Mouse (Mus musculus) brain, embryonic 18.5 days (tissue): ENCODE results near the gene Snap91.

ENCODE experiments used
- DNase-seq: peaks from one replicate; pipeline ENCODE4 v3.0.0-alpha.2; 2012; ENCODE audit warnings: low read depth, low spot score

Snap91 gene

DNA sequence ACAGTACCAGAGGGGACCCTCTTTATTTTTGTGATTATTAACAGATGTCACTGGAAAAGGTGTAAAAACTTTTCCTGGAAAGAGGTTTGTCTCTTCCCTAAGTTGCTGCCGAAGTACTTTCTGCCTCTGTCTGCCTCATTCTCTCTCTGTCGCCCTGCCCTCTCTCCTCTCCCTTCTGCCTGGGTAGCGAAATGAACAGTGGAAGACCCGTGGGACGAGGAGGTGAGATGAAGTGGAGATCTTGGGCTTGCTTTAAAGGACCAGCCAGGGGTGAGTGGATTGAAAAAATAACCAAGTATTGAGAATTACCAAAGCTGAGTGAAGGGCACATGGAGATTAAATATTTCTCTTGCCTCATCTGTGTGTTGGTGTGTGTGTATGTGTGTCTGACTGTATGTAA is 136.4 kb downstream of the Snap91 start:
- no peak for DNase-seq

DNA sequence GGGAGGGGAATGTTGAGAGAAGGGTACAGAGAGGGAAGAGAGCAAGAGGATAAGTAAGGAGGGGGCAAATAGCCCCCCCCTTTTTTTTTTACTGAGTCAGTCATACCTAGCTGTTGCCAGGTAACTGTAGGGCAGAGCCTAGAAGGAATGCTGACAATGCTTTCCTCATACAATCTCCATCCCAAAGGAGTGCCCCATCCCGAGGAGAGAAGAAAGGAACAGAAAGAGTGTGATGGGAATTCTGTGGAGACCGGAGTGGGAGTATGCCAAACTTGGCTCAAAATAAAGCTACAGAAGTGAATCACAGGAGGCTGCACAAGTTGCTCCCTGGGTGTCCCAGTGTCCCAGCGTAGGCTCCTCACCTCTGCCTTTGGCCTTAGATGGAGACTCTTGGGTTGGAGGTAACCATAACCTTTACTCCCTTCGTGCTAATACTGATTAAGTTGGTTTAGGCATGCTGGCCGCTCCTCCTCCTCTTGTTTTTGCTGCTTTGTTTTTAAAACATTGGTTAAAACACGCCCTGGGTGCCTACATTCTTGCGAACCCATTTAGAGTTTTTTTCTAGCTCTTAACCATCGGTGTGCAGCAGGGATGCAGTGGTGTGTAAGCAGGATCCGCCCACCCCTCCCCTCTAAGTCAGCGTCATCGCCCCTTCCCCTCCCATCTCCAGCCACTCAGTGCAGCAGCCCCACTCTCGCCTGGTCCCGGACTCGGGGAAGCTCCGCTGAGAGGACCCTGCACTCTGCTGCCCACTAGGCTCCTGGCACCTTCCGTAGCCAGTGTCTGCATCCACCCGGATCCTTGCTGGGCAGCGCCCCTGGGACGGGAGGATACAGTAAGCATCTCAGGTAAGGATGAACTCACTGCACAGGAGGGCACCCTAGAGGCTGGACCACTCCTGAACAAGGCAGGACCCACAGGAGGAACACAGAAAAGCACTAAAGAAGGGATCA is 137.2 kb downstream of the Snap91 start, which contains the start of gene Prss35:
Prss35 (plus strand) TSS at position 691 of the 953 bp plus-strand sequence.
- no peak for DNase-seq

- DNase-seq, result no peak
Observed at GRCm38 (mm10) chr9:86739971-86740370, 140.5 kb downstream of the Snap91 start.

- no peak for DNase-seq
Observed at GRCm38 (mm10) chr9:86738801-86739200, 141.7 kb downstream of the Snap91 start.

- DNase-seq, result no peak
Observed at GRCm38 (mm10) chr9:86738067-86738466, 142.4 kb downstream of the Snap91 start.

DNA sequence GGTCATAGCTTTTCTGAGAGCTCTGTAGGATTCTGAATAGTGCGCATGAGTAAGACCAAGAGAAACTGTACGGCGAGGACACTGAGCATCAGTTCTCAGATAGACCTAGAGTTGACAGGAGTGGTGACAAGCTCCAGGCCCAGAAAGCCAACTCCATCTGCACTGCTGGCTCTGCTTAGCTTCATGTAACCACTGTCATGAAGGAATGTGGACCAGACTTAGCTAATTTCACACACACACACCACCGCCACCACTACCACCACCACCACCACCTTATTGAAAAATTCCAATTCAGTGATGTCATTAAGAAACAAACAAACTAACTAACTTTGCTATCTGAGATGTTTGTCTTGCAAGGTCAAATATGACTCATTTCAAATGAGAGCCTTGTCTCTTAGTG is 143.5 kb downstream of the Snap91 start:
- no peak for DNase-seq

DNA sequence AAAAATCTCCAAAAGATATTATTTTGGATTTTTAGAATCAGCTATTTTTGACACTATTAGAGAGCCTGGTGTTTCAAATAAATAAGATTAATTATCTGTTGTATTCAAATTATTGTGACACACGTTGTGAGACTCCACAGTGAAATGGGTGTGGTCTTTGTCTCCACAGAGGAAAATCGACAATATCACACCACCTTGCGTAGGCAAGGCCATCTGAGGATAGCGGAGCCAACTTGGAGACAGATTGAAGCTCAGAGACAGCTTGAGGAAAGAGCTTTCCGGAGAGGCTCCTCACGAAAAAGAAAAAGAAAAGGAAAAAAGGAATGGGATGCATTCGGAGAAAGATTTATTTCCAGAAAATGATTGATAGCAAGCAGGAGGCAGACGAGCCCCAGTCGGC is 145.7 kb downstream of the Snap91 start:
- DNase-seq, result no peak

DNA sequence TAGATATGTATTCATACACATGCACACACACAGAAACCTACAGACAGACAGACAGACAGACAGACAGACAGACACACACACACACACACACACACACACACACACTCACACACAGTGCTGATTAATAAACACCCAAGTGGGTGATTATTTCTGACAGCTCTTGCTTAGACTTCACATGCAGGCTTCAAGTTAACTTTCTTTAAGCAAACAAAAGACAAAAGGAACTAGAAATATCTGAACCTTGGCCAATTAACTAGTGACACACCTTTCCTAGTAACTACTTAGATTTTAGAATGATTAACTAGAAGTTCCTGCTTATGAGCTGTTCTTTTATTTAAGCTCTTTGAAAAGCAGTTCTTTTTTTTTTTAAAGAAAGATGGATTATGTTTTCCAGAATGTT is 146.1 kb downstream of the Snap91 start:
- DNase-seq, result no peak

- DNase-seq, result no peak
Observed at GRCm38 (mm10) chr9:86729811-86730210, 150.6 kb downstream of the Snap91 start.

GRCm38 (mm10) chr9:86729084-86729483 is 151.4 kb downstream of the Snap91 start:
- DNase-seq, result no peak

- DNase-seq, result no peak
Observed at GRCm38 (mm10) chr9:86728214-86728814, 152.1 kb downstream of the Snap91 start.

- DNase-seq, result no peak
Observed at GRCm38 (mm10) chr9:86726381-86726720, 154.1 kb downstream of the Snap91 start.

DNA sequence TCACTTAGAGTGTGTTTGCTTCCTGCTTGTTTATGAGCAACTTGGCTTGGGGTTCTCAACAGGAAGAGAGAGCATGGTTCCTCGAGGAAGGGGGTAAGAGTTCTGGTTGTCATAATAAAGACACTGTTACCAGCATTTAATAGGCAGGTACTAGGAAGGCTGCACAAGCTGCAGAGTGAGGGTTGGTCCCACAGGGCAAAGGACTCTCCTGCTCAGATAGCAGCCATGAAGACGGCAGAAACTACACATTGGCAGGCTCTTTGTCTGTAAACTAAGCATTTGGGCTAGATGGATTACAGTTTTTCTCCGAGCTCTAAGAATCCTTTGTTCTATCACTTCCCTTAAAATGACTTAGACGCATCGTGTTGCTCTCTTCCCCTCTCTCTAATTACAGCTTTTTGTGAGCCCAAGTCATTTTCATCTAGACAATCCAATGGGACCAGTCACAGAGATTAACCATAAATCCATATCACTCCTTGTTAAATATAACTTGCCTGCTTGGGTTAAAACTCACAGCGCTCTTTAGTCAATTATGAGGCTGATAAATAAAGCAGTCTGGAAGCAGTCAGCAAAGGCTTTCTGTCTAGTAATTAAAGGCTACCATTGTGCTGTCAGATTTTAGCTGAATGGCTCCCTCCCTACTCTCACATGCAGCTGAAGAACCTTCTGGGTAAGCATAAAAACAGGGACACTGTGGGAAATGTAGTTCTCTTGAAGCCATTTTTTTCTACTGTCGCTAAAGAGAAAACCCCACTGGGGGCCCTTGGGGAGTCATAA is 154.7 kb downstream of the Snap91 start:
- peak; percentile 37 for DNase-seq

DNA sequence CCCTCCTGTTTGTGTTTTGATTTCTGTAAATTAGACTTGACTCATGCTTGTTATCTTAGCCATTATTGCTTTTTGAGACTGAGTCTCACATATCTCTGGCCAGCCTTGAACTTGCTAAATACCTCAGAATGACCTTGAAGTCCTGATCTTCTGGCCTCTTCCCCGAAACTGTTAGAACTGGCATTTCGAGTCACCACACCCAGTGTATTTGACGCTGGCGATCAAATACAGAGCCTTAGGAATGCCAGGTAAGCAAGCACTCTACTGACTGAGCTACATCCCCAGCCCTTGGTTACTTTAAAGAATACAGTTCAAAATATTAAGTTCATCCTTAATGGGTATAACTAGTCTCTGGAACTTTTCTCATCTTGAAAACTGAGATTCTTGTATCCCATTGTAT is 155.4 kb downstream of the Snap91 start:
- no peak for DNase-seq

DNA sequence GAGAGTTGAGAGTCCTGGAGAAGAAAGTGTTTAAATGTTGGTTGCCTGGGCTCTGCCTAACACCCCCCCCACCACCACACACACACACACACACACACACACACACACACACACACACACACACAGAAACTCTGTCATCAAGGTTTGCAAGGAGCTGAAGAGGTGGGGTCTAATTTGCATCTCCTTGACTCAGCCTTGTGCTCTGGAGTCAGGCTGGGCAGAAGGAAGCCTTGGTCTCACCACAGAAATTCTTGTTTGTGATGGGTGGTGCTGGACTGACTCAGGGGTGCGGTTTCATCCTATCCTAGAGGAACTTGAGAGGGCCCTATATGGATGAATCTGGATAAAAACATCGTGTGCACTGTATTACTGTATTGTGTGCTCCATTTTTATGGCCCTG is 159.7 kb downstream of the Snap91 start:
- DNase-seq, result no peak

GRCm38 (mm10) chr9:86720227-86720626 is 160.2 kb downstream of the Snap91 start:
- DNase-seq, result no peak

- no peak for DNase-seq
Observed at GRCm38 (mm10) chr9:86717119-86717518, 163.3 kb downstream of the Snap91 start.

GRCm38 (mm10) chr9:86716540-86716939 is 163.9 kb downstream of the Snap91 start:
- DNase-seq, result no peak
